Mouse (Mus musculus) heart, postnatal 36 days (tissue): ENCODE results near the gene Nop9. TPM values are rescaled to one million over a fixed set of nuclear protein-coding genes. Genes with fewer than 3 reads are reported as not detected.

ENCODE experiments used
- DNase-seq, 2 experiments: peaks; one replicate each; pipeline ENCODE4 v3.0.0; 2021 to 2022
- intact Hi-C: fragments of 180-260 bp; cut with DNase I; formaldehyde crosslinking; loops from one replicate; pipeline ENCODE4 v1.15.1; 2025
- total RNA-seq, 2 experiments: library from RNA; stranded (reverse); gene quantifications; 2 replicates each; pipeline ENCODE4 v1.2.3; 2021

Nop9 gene
- total RNA-seq, 2 experiments from 2014 or later = 8.4 to 12.8 TPM

DNA sequence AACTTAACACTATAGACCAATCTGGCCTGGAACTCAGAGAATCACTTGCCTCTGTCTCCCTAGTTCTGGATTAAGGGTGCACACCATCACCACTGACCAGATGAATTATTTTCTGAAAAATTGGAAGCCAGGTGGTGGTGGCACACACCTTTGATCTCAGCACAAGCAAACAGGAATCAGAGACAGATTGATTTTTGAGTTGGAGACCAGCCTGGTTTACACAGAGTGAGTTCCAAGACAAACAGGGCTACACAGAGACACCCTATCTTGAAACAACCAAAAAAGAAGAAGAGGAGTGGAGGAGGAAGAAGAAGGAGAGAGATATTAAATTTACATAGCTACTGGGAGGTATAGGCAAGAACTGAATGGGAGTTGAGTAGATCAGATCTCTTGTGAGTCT lies 19.2 kb upstream of the Nop9 start:
- DNase-seq = no peak
- intact Hi-C loops = no loop called here

DNA sequence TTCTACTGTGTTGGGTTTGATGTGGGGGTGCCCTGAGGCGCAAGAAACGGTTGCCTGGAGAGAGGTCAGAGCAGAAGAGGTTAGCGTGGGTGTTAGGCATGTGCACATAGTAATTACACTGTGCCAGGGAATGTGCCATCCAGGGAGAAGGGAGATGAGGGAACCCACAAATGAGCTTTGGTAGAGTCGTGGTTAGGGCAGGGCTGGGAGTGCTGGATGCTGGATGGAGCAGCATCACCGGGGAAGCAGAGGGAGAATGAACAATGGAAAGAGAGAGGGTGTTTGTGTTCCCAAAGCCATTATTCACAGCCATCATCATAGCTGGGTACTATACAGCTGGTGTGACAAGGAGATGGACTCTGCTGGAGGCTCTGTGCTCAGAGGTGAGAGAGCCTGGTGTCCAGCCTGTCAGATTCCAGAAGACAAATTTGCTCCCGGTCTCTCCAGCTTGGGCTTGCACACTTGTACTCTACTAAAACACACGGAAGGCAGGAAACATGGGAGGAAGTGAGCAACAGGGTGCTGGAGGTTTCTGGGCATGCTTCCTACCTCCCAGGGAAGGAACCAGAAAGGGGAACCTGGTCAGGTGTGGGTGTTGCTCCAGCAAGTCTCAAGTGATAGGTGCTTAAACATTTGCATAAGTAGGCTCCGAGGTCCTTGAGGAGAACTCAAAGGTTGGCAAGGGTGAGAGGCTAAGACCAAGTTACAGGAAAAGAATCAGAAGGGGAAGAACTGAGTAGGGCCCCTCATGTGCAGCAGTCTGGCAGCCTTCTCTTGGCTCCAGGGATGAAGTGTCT lies 17.4 kb upstream of the Nop9 start:
- DNase-seq = no peak
- intact Hi-C loops = no loop called here

DNA sequence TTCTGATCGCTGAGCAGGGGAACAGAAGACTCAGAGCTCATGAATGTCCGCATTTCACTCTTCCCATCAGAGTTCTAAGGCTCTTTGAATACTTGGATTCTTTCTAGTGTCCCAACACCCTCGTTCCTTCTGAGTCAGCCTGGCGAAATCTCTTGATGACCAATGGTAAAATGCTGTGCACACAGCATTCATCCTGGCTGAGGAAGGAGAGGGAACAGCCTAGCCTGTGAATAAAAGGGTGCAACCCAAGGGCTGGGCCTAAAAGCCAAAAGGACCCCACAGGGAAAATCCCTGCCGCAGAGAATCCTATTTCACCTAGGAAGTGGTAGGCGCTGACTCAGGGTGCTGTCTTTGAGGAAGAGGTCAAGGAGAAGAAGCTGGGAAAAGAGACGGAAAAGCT lies 15.4 kb upstream of the Nop9 start:
- intact Hi-C loops = no loop called here
- DNase-seq = no peak

DNA sequence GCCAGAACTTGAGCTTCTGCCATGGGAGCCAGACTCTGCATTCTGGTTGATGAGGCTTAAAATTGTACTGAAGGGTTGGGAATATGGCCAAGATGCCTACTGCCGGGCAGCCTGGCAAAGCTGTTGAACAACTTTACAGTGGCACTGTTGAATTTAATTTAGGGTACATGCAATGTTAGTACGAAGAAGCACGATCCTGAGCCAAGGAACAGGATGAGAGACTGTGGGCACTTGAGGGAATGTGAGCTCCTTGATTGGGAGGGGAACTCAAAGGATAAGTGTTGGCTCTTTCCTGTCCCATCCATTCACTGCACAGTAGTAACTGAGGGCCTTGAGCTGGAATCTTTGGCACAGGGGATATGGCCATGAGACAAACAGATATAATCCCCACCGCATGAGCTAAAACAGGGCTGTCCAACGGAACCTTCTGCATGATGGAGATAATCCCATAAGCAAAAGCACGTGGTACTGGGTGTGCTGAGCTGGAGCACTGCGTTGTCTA lies 14.9 kb upstream of the Nop9 start:
- intact Hi-C loops = no loop called here
- DNase-seq = no peak

DNA sequence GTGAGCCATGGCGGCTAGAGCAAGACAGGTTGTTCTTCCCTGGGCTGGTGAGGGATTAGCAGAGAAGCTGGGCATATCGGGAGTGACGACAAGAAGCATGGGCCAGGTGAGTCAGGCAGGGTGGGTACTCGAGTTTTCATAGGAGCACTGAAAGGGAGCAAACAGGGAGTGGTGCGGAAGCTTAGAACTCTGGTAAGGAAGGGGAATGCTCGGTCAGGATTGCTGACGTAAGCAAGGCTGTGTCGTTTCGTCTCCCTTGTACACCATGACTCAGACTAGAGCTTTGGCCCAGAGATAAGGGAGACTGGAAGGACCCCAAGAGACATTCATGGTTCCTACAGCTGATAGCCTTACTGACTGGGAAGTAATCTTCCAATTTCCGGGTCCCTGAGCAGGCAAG lies 11.6 kb upstream of the Nop9 start:
- intact Hi-C loops = no loop called here

DNA sequence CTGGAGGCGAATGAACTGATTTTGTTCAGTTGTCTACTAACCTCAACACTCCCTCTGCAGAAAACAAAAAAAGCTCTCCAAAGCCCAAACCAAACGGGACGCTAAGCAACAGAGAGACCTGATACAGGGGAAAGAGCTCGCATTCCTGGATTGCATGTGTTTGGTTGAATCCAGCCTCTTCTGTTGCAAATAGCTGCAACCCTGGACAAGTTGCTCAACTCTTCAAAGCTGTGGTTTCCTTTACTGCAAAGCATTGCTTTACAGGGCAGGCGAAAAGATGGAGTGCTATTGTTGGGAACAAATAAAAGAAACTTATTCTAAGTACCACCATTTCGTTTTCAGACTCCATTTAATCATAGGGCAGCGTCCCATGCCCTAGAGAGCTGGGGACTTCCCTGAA lies 10.6 kb upstream of the Nop9 start:
- intact Hi-C loops = no loop called here
- DNase-seq = no peak

More for the DNA sequence above, 11.6 kb upstream of the Nop9 start:
- no peak for DNase-seq

DNA sequence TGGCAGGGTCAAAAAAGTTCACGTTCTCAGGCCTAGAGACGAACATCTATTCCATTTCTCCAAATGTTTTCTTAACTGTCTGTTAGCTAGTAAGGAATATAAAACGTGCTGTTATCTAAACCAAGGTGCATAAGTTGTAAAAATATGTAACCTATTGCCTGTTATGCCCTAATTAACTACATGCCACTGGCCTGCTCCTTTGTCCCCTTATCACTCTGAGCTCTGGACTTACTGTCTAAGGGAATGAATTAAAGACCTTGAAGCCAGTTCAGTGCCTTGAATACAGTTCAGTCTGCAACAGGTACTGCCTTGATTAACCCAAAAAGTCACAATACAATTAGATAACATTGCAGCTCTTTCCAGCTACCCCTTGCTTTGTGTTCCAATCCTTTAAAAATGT lies 10.2 kb upstream of the Nop9 start:
- intact Hi-C loops = no loop called here

DNA sequence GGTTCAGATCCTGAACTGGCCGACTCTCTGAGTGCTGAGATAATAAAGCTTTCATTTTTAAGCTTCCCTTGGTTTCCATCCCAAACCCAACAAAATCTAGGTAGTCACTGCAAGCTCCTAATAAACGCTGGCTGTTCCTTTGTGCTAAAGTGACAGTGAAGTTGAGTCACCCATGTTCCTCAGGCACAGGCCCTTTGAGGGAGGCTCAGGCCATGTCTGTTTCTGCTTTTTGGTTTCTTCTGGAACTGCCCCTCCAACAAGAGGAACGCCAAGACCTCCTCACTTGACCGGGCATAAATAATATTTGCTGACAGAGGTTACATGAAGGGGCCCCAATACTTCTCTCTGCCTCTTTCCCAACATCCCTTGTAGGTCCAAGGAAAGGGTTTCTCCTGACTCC lies 9.7 kb upstream of the Nop9 start:
- DNase-seq = no peak
- intact Hi-C loops = no loop called here

More for the DNA sequence above, 10.2 kb upstream of the Nop9 start:
- DNase-seq = no peak

DNA sequence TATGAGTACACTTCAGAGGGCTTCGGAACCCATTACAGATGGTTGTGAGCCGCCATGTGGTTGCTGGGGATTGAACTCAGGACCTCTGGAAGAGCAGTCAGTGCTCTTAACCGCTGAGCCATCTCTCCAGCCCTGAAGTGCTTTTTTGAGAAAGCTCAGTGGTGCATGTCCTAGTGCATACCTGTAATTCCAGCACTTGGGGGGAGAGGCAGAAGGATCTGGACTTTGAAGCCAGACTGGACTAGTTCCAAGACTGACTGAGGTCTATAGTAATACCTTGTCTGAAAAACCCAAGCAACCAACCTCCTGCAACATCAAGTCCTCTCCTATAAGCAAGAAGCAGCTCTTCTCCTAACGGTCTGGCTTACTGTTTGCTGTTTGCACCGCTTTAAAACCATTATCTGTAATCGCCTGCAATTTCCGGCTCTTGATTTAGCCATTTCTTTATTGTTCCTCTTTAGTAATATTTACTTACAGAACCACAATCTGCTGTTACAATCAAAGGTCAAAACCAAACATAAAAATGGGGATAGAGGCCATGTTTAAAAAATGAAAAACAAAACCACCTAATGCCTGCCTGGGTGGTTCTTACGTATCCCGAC lies 8.3 kb upstream of the Nop9 start:
- DNase-seq = no peak
- intact Hi-C loops = no loop called here

DNA sequence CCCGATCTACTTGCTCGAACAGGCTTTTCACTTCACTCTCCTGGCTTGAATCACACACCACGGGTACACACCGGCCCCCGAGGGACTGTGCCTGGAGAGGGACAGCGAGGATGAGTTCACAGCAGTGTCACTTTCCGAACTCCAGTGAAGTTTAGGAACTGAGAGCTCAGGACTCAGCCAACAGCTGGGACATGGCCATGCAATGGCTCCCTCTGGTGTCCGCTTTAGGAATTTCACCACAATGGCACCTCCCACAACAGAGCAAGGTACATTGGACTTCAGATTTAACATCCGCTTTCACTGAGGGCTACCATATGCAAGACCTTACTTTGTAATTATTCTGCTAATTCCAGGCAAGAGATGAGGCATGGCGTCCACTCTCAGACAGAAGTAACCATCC lies 1.8 kb upstream of the Nop9 start:
- intact Hi-C loops = loop anchor here (1.0 to 2.0 kb wide), 3 partner anchors 19 to 114 kb away; no protein-coding TSS in a partner anchor
- DNase-seq = peak; percentile 91 to 94

DNA sequence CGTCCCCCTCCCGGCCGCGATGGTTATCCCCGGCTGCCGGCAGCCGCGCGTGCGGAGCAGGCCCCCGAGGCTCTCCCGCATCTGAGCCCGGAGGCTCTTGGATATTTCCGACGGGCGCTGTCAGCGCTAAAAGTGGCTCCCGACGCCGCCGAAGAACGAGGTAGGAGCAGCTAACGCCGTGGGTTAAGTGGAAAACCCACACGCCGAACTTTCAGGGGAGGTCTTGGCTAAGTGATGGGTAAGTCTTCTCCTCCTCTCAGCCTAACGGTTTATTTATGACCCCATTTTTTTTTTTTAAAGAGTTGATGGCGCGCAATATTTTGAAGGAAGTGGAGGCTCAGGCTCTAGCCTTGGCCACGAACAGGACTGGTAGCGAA lies 356 bp downstream of the Nop9 start:
- intact Hi-C loops = loop anchor here (5.0 kb wide), 1 partner anchor 249 kb away; no protein-coding TSS in a partner anchor
- DNase-seq = no peak

DNA sequence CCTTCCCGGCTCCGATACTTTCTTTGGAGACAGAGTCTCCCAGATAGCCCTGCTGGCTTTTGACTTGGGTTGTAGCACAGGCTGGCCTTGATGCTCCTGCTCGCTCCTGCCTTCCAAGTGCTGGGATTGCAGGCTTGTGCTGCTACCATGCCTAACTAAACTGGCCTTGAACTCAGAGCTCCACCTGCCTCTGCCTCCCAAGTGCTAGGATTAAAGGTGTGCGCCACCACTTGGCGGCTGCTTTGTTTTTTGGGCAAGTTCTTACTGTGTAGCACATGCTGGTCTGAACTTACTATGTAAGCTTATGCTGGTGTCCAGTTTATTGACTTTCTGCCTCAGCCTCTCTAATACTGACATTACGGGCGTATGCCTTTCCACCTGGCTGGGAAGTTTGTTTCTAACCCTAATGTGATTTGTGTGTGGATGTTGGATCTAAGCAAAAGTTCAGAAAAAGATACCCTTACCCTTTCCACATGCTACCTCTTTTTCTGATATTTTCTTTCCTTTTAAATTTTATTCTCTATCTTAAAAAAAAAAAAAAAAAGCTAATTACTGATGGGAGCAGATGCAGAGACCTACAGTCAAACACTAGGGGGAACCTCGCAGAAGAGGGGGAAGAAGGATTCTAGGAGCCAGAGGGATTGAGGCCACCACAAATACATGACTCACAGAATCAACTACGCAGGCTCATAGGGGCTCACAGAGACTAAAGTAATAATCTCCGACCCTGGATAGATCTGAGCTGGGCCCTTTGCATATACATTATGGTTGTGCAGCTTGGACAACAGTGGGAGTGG lies 1.8 kb downstream of the Nop9 start:
- no peak for DNase-seq
- intact Hi-C loops = loop anchor here (5.0 kb wide), 1 partner anchor 250 kb away; no protein-coding TSS in a partner anchor

DNA sequence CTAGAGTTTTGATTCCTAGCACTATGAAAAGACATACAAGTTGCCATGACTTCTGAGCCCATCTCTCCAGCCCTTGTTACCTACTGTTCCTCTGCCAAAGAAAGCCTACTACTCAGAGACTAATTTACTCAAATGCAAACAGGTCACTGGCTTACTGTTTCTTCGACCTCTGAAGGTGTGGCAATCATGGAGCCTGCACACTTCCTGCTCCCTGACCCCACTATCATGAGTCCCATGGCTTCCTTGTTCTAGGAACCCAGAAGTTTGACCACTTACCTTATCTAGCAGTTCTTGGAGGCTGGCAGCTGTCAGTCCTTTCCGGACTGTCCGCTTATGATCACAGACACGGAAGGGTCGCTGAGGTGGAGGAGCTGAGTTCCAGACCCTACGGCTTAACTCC lies 12.1 kb downstream of the Nop9 start:
- intact Hi-C loops = no loop called here

DNA sequence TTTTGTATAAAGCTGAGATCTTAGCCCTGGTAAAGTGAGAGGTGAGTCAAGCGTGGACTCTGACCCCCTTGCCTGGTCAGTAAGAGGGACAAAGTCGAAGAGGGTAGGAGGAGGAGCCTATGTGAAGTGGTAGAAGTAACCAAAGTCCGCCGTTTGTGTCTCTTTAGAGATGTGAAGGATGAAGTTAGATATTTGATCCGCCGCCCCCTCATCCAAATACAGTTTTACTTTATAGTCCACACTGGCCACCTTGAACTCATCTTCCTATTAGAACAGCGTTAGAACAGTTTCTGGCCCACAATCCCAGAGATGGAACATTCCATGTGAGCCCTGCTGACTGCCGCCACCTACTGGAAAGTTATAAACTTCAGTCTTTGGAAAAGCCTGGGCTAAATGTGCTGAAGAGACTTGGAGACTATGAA lies 12.9 kb downstream of the Nop9 start, which contains the start of gene Cideb:
Gene Cideb, minus strand, starts transcription at position 96 of the 422 bp plus-strand sequence.
- DNase-seq = peak; percentile 29 to 43
- intact Hi-C loops = no loop called here

More for the DNA sequence above, 12.1 kb downstream of the Nop9 start:
- no peak for DNase-seq

DNA sequence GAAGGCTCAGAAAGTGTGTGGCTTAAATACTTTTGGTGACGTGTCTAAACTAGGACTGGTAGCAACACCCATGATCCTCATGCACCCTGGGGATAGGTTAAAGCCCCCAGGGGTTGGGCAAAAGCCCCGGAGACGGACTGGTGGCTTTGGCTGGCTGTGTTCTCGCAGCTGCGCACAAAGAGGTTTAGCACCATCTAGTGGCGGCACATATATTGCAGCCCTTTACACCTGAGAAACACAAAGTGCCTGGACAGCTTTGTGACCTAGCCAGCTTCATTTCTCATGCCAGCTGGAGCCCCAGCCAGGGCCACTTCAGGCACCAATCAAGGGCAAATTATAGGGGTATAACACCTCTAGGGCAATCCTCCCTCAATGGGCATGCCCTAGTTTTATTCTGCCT lies 14.7 kb downstream of the Nop9 start:
- intact Hi-C loops = loop anchor here (5.0 kb wide), 1 partner anchor 78 kb away; the partner anchor contains the start of gene Tinf2
- peak; percentile 88 to 92 for DNase-seq

DNA sequence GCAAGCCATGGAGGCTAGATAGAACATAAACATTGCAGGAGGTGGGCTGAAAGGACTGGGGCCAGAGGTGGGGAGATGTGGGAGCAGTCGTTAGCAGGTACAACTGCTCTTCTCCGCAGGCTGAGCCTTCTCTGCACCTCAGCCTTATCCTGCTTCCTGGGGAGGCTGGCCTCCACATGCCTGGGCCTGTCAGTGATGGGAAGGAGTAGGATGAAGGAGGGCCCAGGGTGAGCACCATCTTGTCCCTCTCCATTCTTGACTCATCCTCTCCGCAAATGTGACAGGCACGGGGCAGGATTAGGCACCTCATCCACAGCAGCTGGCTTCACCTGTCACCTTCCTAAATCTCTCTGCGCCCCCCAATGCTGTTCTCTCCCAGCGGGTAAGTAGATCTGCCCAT lies 15.7 kb downstream of the Nop9 start, which contains the start of gene Ltb4r2:
Gene Ltb4r2, plus strand, starts transcription at position 266 of the 400 bp plus-strand sequence.
- no peak for DNase-seq
- intact Hi-C loops = loop anchor here (5.0 kb wide), 1 partner anchor 79 kb away; the partner anchor contains the start of gene Tinf2

DNA sequence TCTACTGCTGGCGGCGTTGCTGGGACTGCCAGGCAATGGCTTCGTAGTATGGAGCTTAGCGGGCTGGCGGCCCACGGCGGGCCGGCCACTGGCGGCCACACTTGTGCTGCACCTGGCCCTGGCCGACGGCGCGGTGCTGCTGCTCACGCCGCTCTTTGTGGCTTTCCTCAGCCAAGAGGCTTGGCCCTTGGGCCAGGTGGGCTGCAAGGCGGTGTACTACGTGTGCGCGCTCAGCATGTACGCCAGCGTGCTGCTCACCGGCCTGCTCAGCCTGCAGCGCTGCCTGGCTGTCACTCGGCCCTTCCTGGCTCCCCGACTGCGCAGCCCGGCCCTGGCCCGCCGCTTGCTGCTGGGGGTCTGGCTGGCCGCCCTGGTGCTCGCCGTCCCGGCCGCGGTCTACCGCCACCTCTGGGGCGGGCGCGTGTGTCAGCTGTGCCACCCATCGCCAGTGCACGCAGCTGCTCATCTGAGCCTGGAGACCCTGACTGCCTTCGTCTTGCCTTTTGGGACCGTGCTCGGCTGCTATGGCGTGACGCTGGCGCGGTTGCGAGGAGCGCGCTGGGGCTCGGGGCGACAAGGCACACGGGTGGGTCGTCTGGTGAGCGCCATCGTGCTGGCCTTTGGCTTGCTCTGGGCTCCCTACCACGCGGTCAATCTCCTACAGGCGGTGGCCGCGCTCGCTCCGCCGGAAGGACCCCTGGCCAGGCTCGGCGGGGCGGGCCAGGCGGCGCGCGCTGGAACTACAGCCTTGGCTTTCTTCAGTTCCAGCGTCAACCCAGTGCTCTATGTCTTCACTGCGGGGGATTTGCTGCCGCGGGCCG lies 16.7 kb downstream of the Nop9 start:
- peak; percentile 57 to 65 for DNase-seq
- intact Hi-C loops = loop anchor here (5.0 kb wide), 1 partner anchor 80 kb away; the partner anchor contains the start of gene Tinf2

DNA sequence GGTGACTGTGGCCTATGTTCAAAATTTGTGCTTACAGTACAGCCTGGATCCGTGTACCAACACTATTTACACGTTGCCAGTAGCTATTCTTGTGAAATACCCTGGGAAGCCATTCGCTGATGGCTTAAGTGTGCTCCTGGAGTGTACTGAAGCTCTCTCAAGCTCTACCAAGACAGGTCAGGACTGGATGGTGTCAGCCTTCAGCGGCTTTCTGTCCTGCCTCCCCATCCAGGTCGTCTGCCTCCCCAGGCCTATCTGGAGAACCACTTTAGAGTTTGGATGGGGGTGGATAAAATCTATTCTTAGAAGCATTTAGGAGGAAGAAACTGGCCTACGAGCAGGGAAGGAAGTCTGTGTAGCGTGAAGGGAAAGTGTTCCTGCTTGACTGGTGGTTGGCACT lies 17.7 kb downstream of the Nop9 start:
- intact Hi-C loops = loop anchor here (5.0 kb wide), 1 partner anchor 81 kb away; the partner anchor contains the start of gene Tinf2
- DNase-seq = peak in 1 of 2 experiments; percentile 34

DNA sequence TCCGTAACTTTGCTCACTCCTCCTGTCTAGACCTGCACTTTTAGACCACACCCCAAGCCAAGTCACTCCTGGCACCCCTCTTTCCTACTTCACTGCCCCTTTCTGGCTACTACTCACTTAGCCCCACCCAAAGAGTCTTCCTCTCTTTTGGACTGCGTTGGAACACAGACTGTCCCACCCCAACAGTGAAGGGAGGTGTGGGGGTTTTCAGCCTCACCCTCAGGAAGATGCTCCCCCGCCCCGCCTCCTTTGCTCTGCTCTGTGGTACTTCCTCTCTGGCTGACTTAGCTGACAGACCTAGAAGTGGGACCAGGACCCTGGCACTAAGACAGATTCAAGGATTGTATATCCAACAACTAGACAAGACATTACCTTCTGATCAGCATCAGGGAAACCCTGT lies 20.2 kb downstream of the Nop9 start, which contains the start of gene Ltb4r1:
Gene Ltb4r1, plus strand, starts transcription at position 267 of the 400 bp plus-strand sequence.
- intact Hi-C loops = loop anchor here (2.0 to 5.0 kb wide), 2 partner anchors 13 to 152 kb away; no protein-coding TSS in a partner anchor
- no peak for DNase-seq
